9 mouse cellular contexts compared by ENCODE assay signal in the genomic region with DNA sequence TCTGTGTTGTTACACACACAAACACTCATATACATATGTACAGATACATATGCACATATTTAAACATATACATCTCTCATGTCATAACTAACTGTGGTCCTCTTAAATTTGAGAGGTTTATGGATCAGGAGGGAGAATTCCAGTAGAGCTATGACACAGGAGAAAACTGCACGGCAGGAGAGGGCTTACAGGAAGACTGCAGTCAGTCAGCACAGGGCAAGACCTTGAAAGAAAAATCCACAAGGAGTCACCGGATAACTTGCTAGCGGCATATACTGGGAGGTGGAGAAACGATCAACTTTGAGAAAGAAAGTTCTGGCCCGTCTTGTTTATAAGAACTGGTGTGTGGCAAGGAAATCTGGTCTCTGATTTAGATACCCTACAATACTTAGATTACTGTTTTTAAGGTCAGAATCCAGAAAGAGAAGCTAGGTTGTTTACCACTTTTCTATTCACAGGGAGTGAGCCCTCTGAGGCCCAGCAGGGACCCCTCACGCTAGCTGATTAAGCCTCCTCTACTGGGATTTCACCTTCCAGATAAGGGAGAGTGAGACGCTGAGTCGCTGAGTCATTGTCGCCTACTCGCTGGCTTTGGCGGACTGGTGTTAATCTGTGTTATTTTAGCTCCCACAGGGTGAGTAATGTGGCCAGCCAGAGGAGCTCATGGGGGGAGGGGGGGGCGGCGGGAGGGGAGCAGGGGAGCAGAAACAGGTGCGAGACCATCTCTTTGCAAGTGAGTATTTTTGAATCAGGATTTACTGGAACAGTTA. TPM values are rescaled to one million over a fixed set of nuclear protein-coding genes. Genes with fewer than 3 reads are reported as not detected.
DNase-seq lines count a peak whose midpoint lies in the region; ATAC-seq lines count a peak whose summit lies in the region.
"Had no signal": no experiment of that assay in that cellular context is flagged by ENCODE, and none has a peak within 500 bp of the region (broad histone marks: within the 10 kb centered on the region; RNA-seq: fewer than 3 reads in every experiment).

No protein-coding gene starts in this region.

- DNase-seq in urinary bladder, postnatal 14 days (ENCODE audit: low spot score): peak; percentile 49
- no peak for DNase-seq in urinary bladder, adult 2 months (ENCODE audit: low spot score)
- DNase-seq in embryonic facial prominence, embryonic 11.5 days (ENCODE audit: low spot score): no peak
- DNase-seq in kidney, postnatal 36 days: peak; percentile 33 to 56
- DNase-seq in spleen, adult 12 weeks (ENCODE audit: low spot score): no peak

- H3K4me3 ChIP-seq in embryonic facial prominence, embryonic 11.5 days (ENCODE audit: low read depth, low read length): no peak overlapping the region
- peak overlapping the region; percentile 32 for H3K4me3 ChIP-seq in heart, embryonic 13.5 days
- no peak overlapping the region for H3K4me3 ChIP-seq in lung, embryonic 16.5 days (ENCODE audit: low read length)
- H3K4me3 ChIP-seq in stomach, embryonic 16.5 days (replicated peaks; ENCODE audit: low read length): no peak overlapping the region
- H3K4me3 ChIP-seq: erythroblast, embryonic 14.5 days had no signal

- no peak overlapping the region for H3K27ac ChIP-seq in embryonic facial prominence, embryonic 11.5 days (replicated peaks; ENCODE audit: low read depth, low read length)
- H3K27ac ChIP-seq in heart, embryonic 13.5 days (replicated peaks): peak overlapping the region; percentile 86
- peak overlapping the region; percentile 63; the same call in 1 of the 2 replicates for H3K27ac ChIP-seq in lung, embryonic 16.5 days (ENCODE audit: low read length)
- H3K27ac ChIP-seq in stomach, embryonic 16.5 days (ENCODE audit: low read length): peak overlapping the region; percentile 83

- WGBS in embryonic facial prominence, embryonic 11.5 days: 7% methylated on average over 14 of the region's 14 CpGs
- 1% methylated on average over 14 of the region's 14 CpGs for WGBS in heart, embryonic 13.5 days
- 6% methylated on average over 14 of the region's 14 CpGs for WGBS in lung, embryonic 16.5 days
- WGBS in stomach, embryonic 16.5 days: 5% methylated on average over 14 of the region's 14 CpGs

- no peak for ATAC-seq in embryonic facial prominence, embryonic 11.5 days (replicated peaks; ENCODE audit: insufficient number of reproducible peaks, low FRiP score, low TSS enrichment, low read depth)
- peak; percentile 79 for ATAC-seq in heart, embryonic 13.5 days (ENCODE audit: extremely low read depth, insufficient number of reproducible peaks, low FRiP score, low TSS enrichment)
- peak; percentile 65 for ATAC-seq in lung, embryonic 16.5 days (ENCODE audit: low read depth)
- ATAC-seq in stomach, embryonic 16.5 days (ENCODE audit: insufficient read depth, low FRiP score): peak; percentile 79

- H3K27me3 ChIP-seq in embryonic facial prominence, embryonic 11.5 days (ENCODE audit: control insufficient read depth, insufficient read depth, low read length): no peaks in the 10 kb centered on the region
- H3K27me3 ChIP-seq in heart, embryonic 13.5 days (replicated peaks): no peaks in the 10 kb centered on the region
- no peaks in the 10 kb centered on the region for H3K27me3 ChIP-seq in lung, embryonic 16.5 days (ENCODE audit: control insufficient read depth, insufficient read depth, low read depth, low read length)
- no peaks in the 10 kb centered on the region for H3K27me3 ChIP-seq in stomach, embryonic 16.5 days (ENCODE audit: control insufficient read depth, insufficient read depth, low read length)

- 0 out of 2 replicates have a peak overlapping the region, but pooled peaks have one; percentile 0 for H3K4me2 ChIP-seq in embryonic facial prominence, embryonic 11.5 days (ENCODE audit: low read depth, low read length)
- H3K4me2 ChIP-seq in heart, embryonic 13.5 days: peak overlapping the region; percentile 65
- H3K4me2 ChIP-seq in lung, embryonic 16.5 days (ENCODE audit: low read depth, low read length): peak overlapping the region; percentile 28
- peak overlapping the region; percentile 43 for H3K4me2 ChIP-seq in stomach, embryonic 16.5 days (ENCODE audit: low read depth, low read length)

- H3K36me3 ChIP-seq in embryonic facial prominence, embryonic 11.5 days (replicated peaks; ENCODE audit: control insufficient read depth, insufficient read depth, low read depth, low read length): no peaks in the 10 kb centered on the region
- H3K36me3 ChIP-seq in heart, embryonic 13.5 days: no peaks in the 10 kb centered on the region
- no peaks in the 10 kb centered on the region for H3K36me3 ChIP-seq in lung, embryonic 16.5 days (ENCODE audit: control insufficient read depth, insufficient read depth, low read length)
- no peaks in the 10 kb centered on the region for H3K36me3 ChIP-seq in stomach, embryonic 16.5 days (ENCODE audit: control insufficient read depth, insufficient read depth, low read length)

- no peaks in the 10 kb centered on the region for H3K9me3 ChIP-seq in embryonic facial prominence, embryonic 11.5 days (replicated peaks; ENCODE audit: control insufficient read depth, low read length)
- no peaks in the 10 kb centered on the region for H3K9me3 ChIP-seq in heart, embryonic 13.5 days
- H3K9me3 ChIP-seq in lung, embryonic 16.5 days (ENCODE audit: control insufficient read depth, low read length): no peaks in the 10 kb centered on the region
- no peaks in the 10 kb centered on the region for H3K9me3 ChIP-seq in stomach, embryonic 16.5 days (replicated peaks; ENCODE audit: control insufficient read depth, low read length)

- H3K4me1 ChIP-seq in embryonic facial prominence, embryonic 11.5 days (ENCODE audit: control insufficient read depth, insufficient read depth, low read length): no peaks in the 10 kb centered on the region
- peaks cover 38% of the 10 kb centered on the region for H3K4me1 ChIP-seq in heart, embryonic 13.5 days
- H3K4me1 ChIP-seq in lung, embryonic 16.5 days (replicated peaks; ENCODE audit: control insufficient read depth, insufficient read depth, low read length): peaks cover 12% of the 10 kb centered on the region; the same call in 1 of the 2 replicates
- peaks cover 12% of the 10 kb centered on the region; the same call in 1 of the 2 replicates for H3K4me1 ChIP-seq in stomach, embryonic 16.5 days (ENCODE audit: control insufficient read depth, insufficient read depth, low read length)

- no peak overlapping the region for H3K9ac ChIP-seq in embryonic facial prominence, embryonic 11.5 days (replicated peaks; ENCODE audit: low read length)
- H3K9ac ChIP-seq in heart, embryonic 13.5 days: peak overlapping the region; percentile 64
- peak overlapping the region; percentile 14; the same call in 1 of the 2 replicates for H3K9ac ChIP-seq in lung, embryonic 16.5 days (ENCODE audit: low read length)
- no peak overlapping the region; the same call in 1 of the 2 replicates for H3K9ac ChIP-seq in stomach, embryonic 16.5 days (ENCODE audit: low read length)

RNA-seq across cellular contexts. Expression of gene Pdk4, which starts 53.6 kb away (rescaled TPM):
- polyA plus RNA-seq in urinary bladder, adult 2 months (2012; rRNA removed): 37.1 and 40.3 TPM in 2 replicates
- polyA plus RNA-seq in embryonic facial prominence, embryonic 11.5 days (2014; fragmentation: Nextera tagmentation; extraction: Ambion mirVana): 1.00 and 1.1 TPM in 2 replicates
- 20.4 and 22.4 TPM in 2 replicates for polyA plus RNA-seq in heart, embryonic 13.5 days (2015; fragmentation: Nextera tagmentation; extraction: Ambion mirVana)
- 4.5 and 4.8 TPM in 2 replicates for polyA plus RNA-seq in lung, embryonic 16.5 days (2015; fragmentation: Nextera tagmentation; extraction: Ambion mirVana)
- 5.2 and 6.4 TPM in 2 replicates for polyA plus RNA-seq in stomach, embryonic 16.5 days (2015; fragmentation: Nextera tagmentation; extraction: Ambion mirVana)
- polyA plus RNA-seq: erythroblast, embryonic 14.5 days had no signal

RNA-seq across cellular contexts. Expression of gene Asb4, which starts 59.3 kb away (rescaled TPM):
- 1.5 and 1.6 TPM in 2 replicates for polyA plus RNA-seq in urinary bladder, adult 2 months (2012; rRNA removed)
- polyA plus RNA-seq in embryonic facial prominence, embryonic 11.5 days (2014; fragmentation: Nextera tagmentation; extraction: Ambion mirVana): 90.5 and 98.5 TPM in 2 replicates
- polyA plus RNA-seq in heart, embryonic 13.5 days (2015; fragmentation: Nextera tagmentation; extraction: Ambion mirVana): 31.4 and 34.1 TPM in 2 replicates
- polyA plus RNA-seq in lung, embryonic 16.5 days (2015; fragmentation: Nextera tagmentation; extraction: Ambion mirVana): 5.7 and 6.7 TPM in 2 replicates
- polyA plus RNA-seq in stomach, embryonic 16.5 days (2015; fragmentation: Nextera tagmentation; extraction: Ambion mirVana): 8.8 and 11.6 TPM in 2 replicates
- polyA plus RNA-seq: erythroblast, embryonic 14.5 days had no signal

Comparison
In these comparisons a context has a peak if more than half of its experiments do, and no peak if none do; other contexts are left out.
1. DNase-seq: peak in urinary bladder, postnatal 14 days (single experiment) and kidney, postnatal 36 days (2 of 2); none in urinary bladder, adult 2 months (single experiment), embryonic facial prominence, embryonic 11.5 days (single experiment) and spleen, adult 12 weeks (single experiment).
2. H3K4me2 ChIP-seq: peak in every context shown above with its lines; median percentile 65 in heart, embryonic 13.5 days; 43 in stomach, embryonic 16.5 days; 28 in lung, embryonic 16.5 days; 0 in embryonic facial prominence, embryonic 11.5 days.
3. H3K9ac ChIP-seq: peak in heart, embryonic 13.5 days (single experiment) and lung, embryonic 16.5 days (single experiment); none in embryonic facial prominence, embryonic 11.5 days (single experiment) and stomach, embryonic 16.5 days (single experiment).